Mouse (Mus musculus): ENCODE measurements around the gene Safb. TPM values are rescaled to one million over a fixed set of nuclear protein-coding genes. Genes with fewer than 3 reads are reported as not detected.
"Not testable (repeated sequence)": the region's sequence is repeated elsewhere in the genome, so short reads cannot be mapped to it uniquely, and the experiment has no call there.

The Safb gene
- polyA plus RNA-seq, 1 experiment: 76.1 TPM

- TF ChIP-seq POLR2A (IDR thresholded peaks at IDR 0.05; ENCODE audit: low read depth, low read length): no peak
- TF ChIP-seq CTCF (IDR thresholded peaks at IDR 0.05; ENCODE audit: borderline replicate concordance, insufficient read depth, low read length): no peak
- H3K27ac ChIP-seq (ENCODE audit: insufficient read depth, low read length): no peak overlapping the region
Measured at GRCm38 (mm10) chr17:56614391-56615135, 29.9 kb downstream of the Safb start.

GRCm38 (mm10) chr17:56615136-56615784, 30.6 kb downstream of the Safb start:
- Histone ChIP-seq H3K27ac (ENCODE audit: insufficient read depth, low read length) (no peak overlapping the region), H3K4me1 (ENCODE audit: control insufficient read depth, insufficient read depth, low read length) (no peaks in the 10 kb centered on the region), H3K4me3 (ENCODE audit: insufficient read depth, low read length) (peak overlapping the region; percentile 68)
- no peak for TF ChIP-seq CTCF (IDR thresholded peaks at IDR 0.05; ENCODE audit: borderline replicate concordance, insufficient read depth, low read length)
- TF ChIP-seq POLR2A (IDR thresholded peaks at IDR 0.05; ENCODE audit: low read depth, low read length): no peak; the same call in 1 of the 2 replicates

More at GRCm38 (mm10) chr17:56614391-56615135, 29.9 kb downstream of the Safb start:
- Histone ChIP-seq H3K4me1 (ENCODE audit: control insufficient read depth, insufficient read depth, low read length) (no peaks in the 10 kb centered on the region), H3K4me3 (ENCODE audit: insufficient read depth, low read length) (peak overlapping the region; percentile 68)

GRCm38 (mm10) chr17:56615792-56616191, 31.2 kb downstream of the Safb start:
- Histone ChIP-seq H3K27ac (ENCODE audit: insufficient read depth, low read length) (no peak overlapping the region), H3K4me1 (ENCODE audit: control insufficient read depth, insufficient read depth, low read length) (no peaks in the 10 kb centered on the region), H3K4me3 (ENCODE audit: insufficient read depth, low read length) (no peak overlapping the region)
- TF ChIP-seq POLR2A (IDR thresholded peaks at IDR 0.05; ENCODE audit: low read depth, low read length): 0 out of 2 replicates have a peak, but pooled peaks have one; percentile 17
- no peak for TF ChIP-seq CTCF (IDR thresholded peaks at IDR 0.05; ENCODE audit: borderline replicate concordance, insufficient read depth, low read length)

GRCm38 (mm10) chr17:56616725-56617124, 32.1 kb downstream of the Safb start:
- Histone ChIP-seq H3K4me3 (ENCODE audit: insufficient read depth, low read length) (no peak overlapping the region), H3K27ac (ENCODE audit: insufficient read depth, low read length) (no peak overlapping the region), H3K4me1 (ENCODE audit: control insufficient read depth, insufficient read depth, low read length) (no peaks in the 10 kb centered on the region)
- TF ChIP-seq POLR2A (IDR thresholded peaks at IDR 0.05; ENCODE audit: low read depth, low read length): no peak
- no peak for TF ChIP-seq CTCF (IDR thresholded peaks at IDR 0.05; ENCODE audit: borderline replicate concordance, insufficient read depth, low read length)

GRCm38 (mm10) chr17:56617628-56618027, 33.0 kb downstream of the Safb start:
- TF ChIP-seq POLR2A (IDR thresholded peaks at IDR 0.05; ENCODE audit: low read depth, low read length) (no peak), CTCF (IDR thresholded peaks at IDR 0.05; ENCODE audit: borderline replicate concordance, insufficient read depth, low read length) (no peak)
- Histone ChIP-seq H3K27ac (ENCODE audit: insufficient read depth, low read length) (no peak overlapping the region), H3K4me1 (ENCODE audit: control insufficient read depth, insufficient read depth, low read length) (no peaks in the 10 kb centered on the region), H3K4me3 (ENCODE audit: insufficient read depth, low read length) (no peak overlapping the region)

- H3K4me3 ChIP-seq (ENCODE audit: insufficient read depth, low read length): peak overlapping the region; percentile 98
- peak overlapping the region; percentile 87 for H3K27ac ChIP-seq (ENCODE audit: insufficient read depth, low read length)
- H3K4me1 ChIP-seq (ENCODE audit: control insufficient read depth, insufficient read depth, low read length): 0 out of 2 replicates have a peak, but pooled peaks cover 8% of the 10 kb centered on the region
- TF ChIP-seq CTCF (IDR thresholded peaks at IDR 0.05; ENCODE audit: borderline replicate concordance, insufficient read depth, low read length) (no peak), POLR2A (IDR thresholded peaks at IDR 0.05; ENCODE audit: low read depth, low read length) (peak; percentile 37; the same call in 1 of the 2 replicates)
Measured at GRCm38 (mm10) chr17:56625495-56625894, 40.9 kb downstream of the Safb start.

GRCm38 (mm10) chr17:56626260-56626659, 41.6 kb downstream of the Safb start:
- 0 out of 2 replicates have a peak, but pooled peaks cover 8% of the 10 kb centered on the region for H3K4me1 ChIP-seq (ENCODE audit: control insufficient read depth, insufficient read depth, low read length)
- TF ChIP-seq CTCF (IDR thresholded peaks at IDR 0.05; ENCODE audit: borderline replicate concordance, insufficient read depth, low read length): no peak
- peak; percentile 31 for TF ChIP-seq POLR2A (IDR thresholded peaks at IDR 0.05; ENCODE audit: low read depth, low read length)
- H3K27ac ChIP-seq (ENCODE audit: insufficient read depth, low read length): peak overlapping the region; percentile 87
- peak overlapping the region; percentile 98 for H3K4me3 ChIP-seq (ENCODE audit: insufficient read depth, low read length)

- Histone ChIP-seq H3K4me3 (ENCODE audit: insufficient read depth, low read length) (peak within 1 kb of the TSS; percentile 98), H3K4me1 (ENCODE audit: control insufficient read depth, insufficient read depth, low read length) (0 out of 2 replicates have a peak, but pooled peaks cover 8% of the 10 kb centered on the region), H3K27ac (ENCODE audit: insufficient read depth, low read length) (peak within 1 kb of the TSS; percentile 87)
- peak; percentile 88 for TF ChIP-seq POLR2A (IDR thresholded peaks at IDR 0.05; ENCODE audit: low read depth, low read length)
- no peak for TF ChIP-seq CTCF (IDR thresholded peaks at IDR 0.05; ENCODE audit: borderline replicate concordance, insufficient read depth, low read length)
Measured at GRCm38 (mm10) chr17:56626754-56627470, 42.3 kb downstream of the Safb start, which contains the start of gene Lonp1. Gene Lonp1 (minus strand): TSS chr17:56626887.

GRCm38 (mm10) chr17:56627530-56628277, 43.1 kb downstream of the Safb start, which contains the start of gene Catsperd:
Gene Catsperd (plus strand): TSS chr17:56628143.
- Histone ChIP-seq H3K4me1 (ENCODE audit: control insufficient read depth, insufficient read depth, low read length) (0 out of 2 replicates have a peak, but pooled peaks cover 8% of the 10 kb centered on the region), H3K4me3 (ENCODE audit: insufficient read depth, low read length) (peak within 1 kb of the TSS; percentile 50), H3K27ac (ENCODE audit: insufficient read depth, low read length) (no peak within 1 kb of the TSS)
- TF ChIP-seq POLR2A (IDR thresholded peaks at IDR 0.05; ENCODE audit: low read depth, low read length): no peak
- no peak for TF ChIP-seq CTCF (IDR thresholded peaks at IDR 0.05; ENCODE audit: borderline replicate concordance, insufficient read depth, low read length)

- not testable (repeated sequence) for H3K4me1 ChIP-seq (ENCODE audit: control insufficient read depth, insufficient read depth, low read length); H3K4me3 ChIP-seq (ENCODE audit: insufficient read depth, low read length); H3K27ac ChIP-seq (ENCODE audit: insufficient read depth, low read length)
Measured at GRCm38 (mm10) chr17:56629800-56630781, 45.5 kb downstream of the Safb start.
